In the genomic region with DNA sequence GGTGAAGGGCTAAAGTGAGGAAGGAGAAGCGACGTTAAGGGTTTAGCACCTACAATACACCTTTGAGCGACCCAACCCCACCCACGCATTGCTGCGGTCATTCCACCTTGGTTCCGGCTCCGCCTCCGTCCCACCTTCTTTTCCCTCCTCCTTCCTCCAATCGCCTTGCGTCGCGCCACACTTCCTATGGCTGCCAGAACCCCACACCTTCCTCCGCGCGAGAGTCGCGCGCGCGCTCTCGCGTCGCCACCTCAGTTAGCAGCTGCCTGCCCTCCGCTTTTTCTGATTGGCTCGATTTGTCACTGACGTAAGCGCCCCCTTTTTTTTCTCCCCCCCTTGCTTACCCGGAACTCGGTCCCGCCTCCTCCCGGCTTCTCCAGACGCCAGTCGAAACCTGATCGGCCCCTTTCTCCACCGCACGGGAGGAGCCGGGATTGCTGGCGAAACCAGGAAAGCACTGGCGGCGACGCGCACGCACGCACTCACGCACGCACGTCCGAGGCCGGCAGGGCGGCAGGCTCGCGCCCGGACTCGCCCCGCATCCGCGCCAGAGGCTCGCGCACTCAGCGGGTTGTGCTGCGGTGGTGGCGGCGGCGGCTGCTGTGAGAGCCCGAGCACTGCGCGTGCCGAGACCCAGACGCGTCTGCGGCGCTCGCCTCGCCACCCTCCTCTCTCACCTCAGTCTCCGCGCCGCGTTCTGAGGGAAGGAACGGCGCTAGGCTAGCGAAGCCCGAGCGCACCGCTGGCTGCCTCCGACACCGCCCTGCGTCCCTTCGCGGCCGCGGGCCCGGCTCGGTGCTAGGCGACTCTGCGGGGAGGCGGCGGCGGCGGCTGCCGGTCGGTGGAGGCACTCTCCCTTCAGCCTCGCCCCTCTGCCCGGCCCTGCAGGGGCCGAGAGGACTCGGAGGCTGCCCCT, we compare ENCODE assay signal across 8 mouse cellular contexts. TPM values are rescaled to one million over a fixed set of nuclear protein-coding genes. Genes with fewer than 3 reads are reported as not detected.
DNase-seq lines count a peak whose midpoint lies in the region; ATAC-seq and TF ChIP-seq lines count a peak whose summit lies in the region.

A gene (plus strand): TSS at position 197 of the 916 bp plus-strand sequence.

- TF ChIP-seq CTCF in cortical plate, adult 2 months (IDR thresholded peaks at IDR 0.05; ENCODE audit: extremely low read depth, insufficient read depth, low read length): no peak

- DNase-seq in gastrocnemius, adult 8-10 months (ENCODE audit: low spot score in 2 of 2): peak; percentile 94 to 97
- peak; percentile 94 for DNase-seq in hindlimb bud, embryonic 11.5 days (ENCODE audit: extremely low spot score, low read depth, low spot score)
- DNase-seq in left cerebral cortex, adult 8-10 months (ENCODE audit: low spot score in 2 of 2): peak; percentile 86 to 98
- peak; percentile 99 for DNase-seq in right cerebral cortex, postnatal 10 days (ENCODE audit: low spot score in 2 of 2)
- DNase-seq in urinary bladder, postnatal 25 days (ENCODE audit: low spot score): peak; percentile 90

- peak within 1 kb of the TSS; percentile 99 for H3K27ac ChIP-seq in cortical plate, adult 2 months (ENCODE audit: insufficient read depth, low read length)

- peaks cover 5% of the 10 kb centered on the region for H3K4me1 ChIP-seq in cortical plate, adult 2 months (ENCODE audit: control insufficient read depth, insufficient read depth, low read length)
- peaks cover 32% of the 10 kb centered on the region for H3K4me1 ChIP-seq in megakaryocyte, embryonic 14.5 days

- H3K36me3 ChIP-seq in megakaryocyte, embryonic 14.5 days (replicated peaks; ENCODE audit: low read length): no peaks in the 10 kb centered on the region

- H3K27me3 ChIP-seq in megakaryocyte, embryonic 14.5 days (replicated peaks): no peaks in the 10 kb centered on the region

- peak; percentile 91 for ATAC-seq in activated CD4-positive, CD25-positive, alpha-beta regulatory T cell, adult 4 months

- H3K4me3 ChIP-seq in cortical plate, adult 2 months (ENCODE audit: insufficient read depth, low read length): peak within 1 kb of the TSS; percentile 37
- H3K4me3 ChIP-seq in megakaryocyte, embryonic 14.5 days (replicated peaks): peak within 1 kb of the TSS; percentile 94

- TF ChIP-seq POLR2A in cortical plate, adult 2 months (IDR thresholded peaks at IDR 0.05; ENCODE audit: extremely low read depth, insufficient read depth, low read length): peak; percentile 85

- no peaks in the 10 kb centered on the region for H3K9me3 ChIP-seq in megakaryocyte, embryonic 14.5 days

RNA-seq across cellular contexts. Expression of the gene that starts here (rescaled TPM):
- polyA plus RNA-seq in activated CD4-positive, CD25-positive, alpha-beta regulatory T cell, adult 4 months (2017; shearing (Covaris generic)): 10 to 100 TPM in 1 of 2 experiments, 1 to 10 TPM in 1; 8.7 to 12.6 TPM
- 319 and 331 TPM in 2 replicates for polyA plus RNA-seq in cortical plate, adult 2 months (2012; rRNA removed)
- total RNA-seq in gastrocnemius, adult 8-10 months (2022): 10 to 100 TPM; 64.9 to 73.3 (median 68.4) TPM
- total RNA-seq in left cerebral cortex, adult 8-10 months (2022): 100 to 1,000 TPM; 362 to 393 (median 380) TPM
- 25.4 and 50.0 TPM in 2 replicates for polyA plus RNA-seq in megakaryocyte, embryonic 14.5 days (2012; ENCODE audit: insufficient read depth, low replicate concordance)

Comparison
In these comparisons a context has a peak if more than half of its experiments do, and no peak if none do; other contexts are left out.
1. Peak in every context shown above with its lines: DNase-seq, ATAC-seq, H3K4me3 ChIP-seq and H3K27ac ChIP-seq.
2. RNA of the gene that starts here (total RNA-seq): 362 to 393 TPM in left cerebral cortex, adult 8-10 months; 64.9 to 73.3 TPM in gastrocnemius, adult 8-10 months; every median in the first group is over 4 times any median in the second.